Mouse (Mus musculus) liver, postnatal 0 days (tissue): ENCODE measurements around the gene Ppip5k2.

Source experiments
- CTCF ChIP-seq: sonication (generic); IDR thresholded peaks from 2 replicates; pipeline ENCODE4 v1.5.1; 2016; ENCODE audit warnings: antibody characterized with exemption, low read depth
- EP300 ChIP-seq: IDR thresholded peaks from 2 replicates; pipeline ENCODE4 v1.6.1; 2016; ENCODE audit warnings: antibody characterized with exemption, low read depth, mild to moderate bottlenecking

GRCm38 (mm10) chr1:97784928-97785327 lies 14.7 kb upstream of the Ppip5k2 start:
- no peak for TF ChIP-seq CTCF
- TF ChIP-seq EP300 = no peak
